Mouse (Mus musculus) olfactory bulb, adult 2 months (tissue): ENCODE measurements around the gene Polr2c.

Experiments
- CTCF ChIP-seq: fragments of 200-500 bp; IDR thresholded peaks from 2 replicates; pipeline ENCODE4 v1.5.1; 2012; ENCODE audit warnings: low read depth, mild to moderate bottlenecking, low read length, moderate library complexity; ENCODE audit not compliant: insufficient read depth
- POLR2A ChIP-seq: fragments of 200-500 bp; IDR thresholded peaks from 2 replicates; pipeline ENCODE4 v1.6.1; 2012; ENCODE audit warnings: mild to moderate bottlenecking, low read depth, low read length, moderate library complexity; ENCODE audit not compliant: insufficient read depth

GRCm38 (mm10) chr8:94916960-94917324 is 59.7 kb downstream of the Polr2c start:
- TF ChIP-seq CTCF (no peak), POLR2A (no peak)
